11 mouse cellular contexts compared by ENCODE assay signal in genomic region chr15:27485567-27486278, GRCm38 (mm10). TPM values are rescaled to one million over a fixed set of nuclear protein-coding genes. Genes with fewer than 3 reads are reported as not detected.
DNase-seq lines count a peak whose midpoint lies in the region; ATAC-seq and TF ChIP-seq lines count a peak whose summit lies in the region.
"Had no signal": no experiment of that assay in that cellular context is flagged by ENCODE, and none has a peak within 500 bp of the region (broad histone marks: within the 10 kb centered on the region; RNA-seq: fewer than 3 reads in every experiment).

No protein-coding gene starts in this region.

- ATAC-seq in embryonic facial prominence, embryonic 14.5 days (ENCODE audit: low read depth): peak; percentile 39; the same call in 1 of the 2 replicates
- ATAC-seq in intestine, embryonic 16.5 days: peak; percentile 32
- peak; percentile 65; the same call in 1 of the 2 replicates for ATAC-seq in neural tube, embryonic 14.5 days (ENCODE audit: low read depth)

- no peak overlapping the region for H3K4me3 ChIP-seq in left cerebral cortex, adult 2 months
- no peak overlapping the region for H3K4me3 ChIP-seq in embryonic facial prominence, embryonic 14.5 days (ENCODE audit: low read depth, low read length)
- no peak overlapping the region for H3K4me3 ChIP-seq in intestine, embryonic 16.5 days (ENCODE audit: low read length)
- H3K4me3 ChIP-seq in neural tube, embryonic 14.5 days (ENCODE audit: low read depth, low read length): no peak overlapping the region

- 22% methylated on average over 12 of the region's 12 CpGs for WGBS in embryonic facial prominence, embryonic 14.5 days
- WGBS in intestine, embryonic 16.5 days: 32% methylated on average over 12 of the region's 12 CpGs
- 32% methylated on average over 12 of the region's 12 CpGs for WGBS in neural tube, embryonic 14.5 days

- no peaks in the 10 kb centered on the region for H3K27me3 ChIP-seq in embryonic facial prominence, embryonic 14.5 days (replicated peaks; ENCODE audit: control insufficient read depth, insufficient read depth, low read length)
- no peaks in the 10 kb centered on the region for H3K27me3 ChIP-seq in intestine, embryonic 16.5 days (replicated peaks; ENCODE audit: control insufficient read depth, insufficient read depth, low read length)
- H3K27me3 ChIP-seq in neural tube, embryonic 14.5 days (ENCODE audit: control insufficient read depth, insufficient read depth, low read length): no peaks in the 10 kb centered on the region

- no peak for TF ChIP-seq CTCF in left cerebral cortex, adult 2 months (IDR thresholded peaks at IDR 0.05)

- intact Hi-C loops in left cerebral cortex, adult 2 months (cut with DNase I): no loop called here

- H3K4me1 ChIP-seq in embryonic facial prominence, embryonic 14.5 days (ENCODE audit: control insufficient read depth, insufficient read depth, low read length): peaks cover 33% of the 10 kb centered on the region
- peaks cover 42% of the 10 kb centered on the region for H3K4me1 ChIP-seq in intestine, embryonic 16.5 days (ENCODE audit: control insufficient read depth, insufficient read depth, low read length)
- peaks cover 31% of the 10 kb centered on the region for H3K4me1 ChIP-seq in neural tube, embryonic 14.5 days (ENCODE audit: control insufficient read depth, insufficient read depth, low read length)

- no peaks in the 10 kb centered on the region for H3K9me3 ChIP-seq in embryonic facial prominence, embryonic 14.5 days (ENCODE audit: control insufficient read depth, low read length)
- no peaks in the 10 kb centered on the region for H3K9me3 ChIP-seq in intestine, embryonic 16.5 days (ENCODE audit: control insufficient read depth, low read length)
- H3K9me3 ChIP-seq in neural tube, embryonic 14.5 days (ENCODE audit: control insufficient read depth, low read length): no peaks in the 10 kb centered on the region

- DNase-seq in left cerebral cortex, adult 2 months (ENCODE audit: extremely low spot score in 1 of 2, low spot score in 2 of 2): no peak
- no peak for DNase-seq in left cerebral cortex, adult 9 months (ENCODE audit: low spot score in 2 of 2)
- peak; percentile 51 for DNase-seq in embryonic facial prominence, embryonic 14.5 days (ENCODE audit: low spot score)
- no peak for DNase-seq in kidney, postnatal 25 days
- no peak for DNase-seq in frontal cortex, postnatal 14 days (ENCODE audit: low spot score in 2 of 2)
- DNase-seq in MN1 (ENCODE audit: low spot score): no peak
- DNase-seq: cerebellum, postnatal 36 days; kidney, adult 18-20 months; lung, adult 18-20 months had no signal

- no peaks in the 10 kb centered on the region for H3K36me3 ChIP-seq in embryonic facial prominence, embryonic 14.5 days (ENCODE audit: control insufficient read depth, insufficient read depth, low read length)
- H3K36me3 ChIP-seq in intestine, embryonic 16.5 days (ENCODE audit: control insufficient read depth, insufficient read depth, low read length): no peaks in the 10 kb centered on the region
- no peaks in the 10 kb centered on the region for H3K36me3 ChIP-seq in neural tube, embryonic 14.5 days (ENCODE audit: control insufficient read depth, insufficient read depth, low read length)

- H3K27ac ChIP-seq in left cerebral cortex, adult 2 months: peak overlapping the region; percentile 22; the same call in 1 of the 2 replicates
- H3K27ac ChIP-seq in embryonic facial prominence, embryonic 14.5 days (replicated peaks; ENCODE audit: low read depth, low read length): peak overlapping the region; percentile 22
- no peak overlapping the region for H3K27ac ChIP-seq in intestine, embryonic 16.5 days (ENCODE audit: low read length)
- H3K27ac ChIP-seq in neural tube, embryonic 14.5 days (ENCODE audit: low read depth, low read length): peak overlapping the region; percentile 63; the same call in 1 of the 2 replicates

- peak overlapping the region; percentile 42 for H3K4me2 ChIP-seq in embryonic facial prominence, embryonic 14.5 days (ENCODE audit: low read depth, low read length)
- peak overlapping the region; percentile 34 for H3K4me2 ChIP-seq in intestine, embryonic 16.5 days (ENCODE audit: low read depth, low read length)
- H3K4me2 ChIP-seq in neural tube, embryonic 14.5 days (ENCODE audit: low read depth, low read length): no peak overlapping the region

- H3K9ac ChIP-seq in embryonic facial prominence, embryonic 14.5 days (ENCODE audit: low read depth, low read length): no peak overlapping the region; the same call in 1 of the 2 replicates
- no peak overlapping the region for H3K9ac ChIP-seq in intestine, embryonic 16.5 days (ENCODE audit: low read depth, low read length)
- no peak overlapping the region for H3K9ac ChIP-seq in neural tube, embryonic 14.5 days (replicated peaks; ENCODE audit: low read depth, low read length)

RNA-seq across cellular contexts. Expression of gene Ank, which starts 19.2 kb away (rescaled TPM):
- 100 to 1,000 TPM; 173 to 176 TPM for total RNA-seq in left cerebral cortex, adult 2 months (2021)
- 15.5 and 18.0 TPM in 2 replicates for polyA plus RNA-seq in embryonic facial prominence, embryonic 14.5 days (2014; fragmentation: Nextera tagmentation; extraction: Ambion mirVana)
- 5.9 and 12.1 TPM in 2 replicates for polyA plus RNA-seq in intestine, embryonic 16.5 days (2015; fragmentation: Nextera tagmentation; extraction: Ambion mirVana)
- 18.0 and 19.5 TPM in 2 replicates for polyA plus RNA-seq in neural tube, embryonic 14.5 days (2014; fragmentation: Nextera tagmentation; extraction: Ambion mirVana)
